Mouse (Mus musculus) monocyte, adult 2 months (primary cell): ENCODE data around the gene Kif5a.

Experiments
- DNase-seq, 2 experiments: peaks; one replicate each; pipeline ENCODE4 v3.0.0; 2022; ENCODE audit warnings: low spot score in 2 of 2, low read depth in 1 of 2

Gene Kif5a

GRCm38 (mm10) chr10:127289573-127290191 lies 26.5 kb upstream of the Kif5a start:
- peak; percentile 22 to 64 for DNase-seq

GRCm38 (mm10) chr10:127288800-127289572 lies 25.8 kb upstream of the Kif5a start, which contains the start of gene Mbd6:
Mbd6 (minus strand) TSS chr10:127289018.
- peak; percentile 84 to 86 for DNase-seq

GRCm38 (mm10) chr10:127288328-127288799 lies 25.2 kb upstream of the Kif5a start:
- peak in 1 of 2 experiments; percentile 37 for DNase-seq

- DNase-seq, result no peak
Measured at GRCm38 (mm10) chr10:127287936-127288293, 24.8 kb upstream of the Kif5a start.

- no peak for DNase-seq
Measured at GRCm38 (mm10) chr10:127287271-127287935, 24.3 kb upstream of the Kif5a start.

GRCm38 (mm10) chr10:127286730-127287129 lies 23.6 kb upstream of the Kif5a start:
- no peak for DNase-seq

GRCm38 (mm10) chr10:127286194-127286593 lies 23.0 kb upstream of the Kif5a start:
- no peak for DNase-seq

GRCm38 (mm10) chr10:127285644-127286043 lies 22.5 kb upstream of the Kif5a start:
- DNase-seq, result no peak

GRCm38 (mm10) chr10:127284724-127285500 lies 21.8 kb upstream of the Kif5a start:
- no peak for DNase-seq

- DNase-seq, result no peak
Measured at GRCm38 (mm10) chr10:127284105-127284622, 21.0 kb upstream of the Kif5a start.

GRCm38 (mm10) chr10:127282620-127283215 lies 19.6 kb upstream of the Kif5a start:
- DNase-seq, result no peak

- DNase-seq, result no peak
Measured at GRCm38 (mm10) chr10:127281316-127281715, 18.2 kb upstream of the Kif5a start.

GRCm38 (mm10) chr10:127279730-127280129 lies 16.6 kb upstream of the Kif5a start:
- no peak for DNase-seq

GRCm38 (mm10) chr10:127274261-127275022 lies 11.3 kb upstream of the Kif5a start:
- DNase-seq, result no peak

GRCm38 (mm10) chr10:127272371-127272770 lies 9.2 kb upstream of the Kif5a start:
- DNase-seq, result no peak

GRCm38 (mm10) chr10:127269884-127270283 lies 6.7 kb upstream of the Kif5a start:
- no peak for DNase-seq

- DNase-seq, result no peak
Measured at GRCm38 (mm10) chr10:127269036-127269435, 5.9 kb upstream of the Kif5a start.

GRCm38 (mm10) chr10:127268401-127268800 lies 5.3 kb upstream of the Kif5a start:
- DNase-seq, result no peak

- DNase-seq, result no peak
Measured at GRCm38 (mm10) chr10:127267318-127267717, 4.2 kb upstream of the Kif5a start.
